Mouse (Mus musculus): ENCODE results near the gene Habp2.

The Habp2 gene

DNA sequence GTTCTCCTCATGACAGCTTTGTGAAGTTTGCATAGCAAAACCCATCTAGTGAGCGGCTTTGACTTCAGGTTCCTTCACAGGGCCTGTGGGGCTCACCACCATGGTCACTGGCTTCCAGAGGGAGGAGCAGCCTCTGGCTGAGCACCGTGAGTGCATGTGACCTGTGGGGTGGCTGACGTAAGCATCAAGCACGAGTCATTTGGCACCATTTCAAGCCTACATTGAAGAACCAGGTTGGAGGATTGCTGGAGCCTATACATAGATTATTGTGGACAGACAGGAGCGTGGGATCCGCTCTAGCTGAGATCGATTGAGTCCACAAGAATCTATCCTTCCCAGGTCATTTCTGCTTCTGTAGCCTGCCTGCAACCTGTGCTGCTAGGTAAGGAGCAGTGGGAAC is at the start of gene Habp2:
Habp2 (plus strand) TSS at position 272 of the 400 bp plus-strand sequence.
- no peak for DNase-seq

DNA sequence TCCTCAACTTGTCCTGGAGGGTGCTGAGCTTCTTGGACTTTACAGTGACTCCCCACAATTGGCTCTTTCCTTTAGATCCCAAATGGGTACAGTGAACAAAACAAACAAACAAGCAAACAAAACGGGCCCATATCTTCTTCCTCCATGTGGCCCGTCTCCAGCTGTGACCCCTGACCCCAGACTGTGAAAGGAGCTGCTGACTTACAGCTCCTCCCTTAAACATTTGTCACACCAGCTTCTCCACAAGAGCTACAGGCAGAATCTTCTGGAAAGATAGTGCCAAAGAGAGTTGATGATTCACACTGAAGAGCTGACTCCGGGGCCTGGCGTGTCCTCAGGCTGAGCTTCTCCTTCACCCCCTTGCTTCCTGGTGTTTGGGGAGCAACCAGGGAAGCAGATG is 48.4 kb upstream of the Habp2 start:
- DNase-seq: no peak

DNA sequence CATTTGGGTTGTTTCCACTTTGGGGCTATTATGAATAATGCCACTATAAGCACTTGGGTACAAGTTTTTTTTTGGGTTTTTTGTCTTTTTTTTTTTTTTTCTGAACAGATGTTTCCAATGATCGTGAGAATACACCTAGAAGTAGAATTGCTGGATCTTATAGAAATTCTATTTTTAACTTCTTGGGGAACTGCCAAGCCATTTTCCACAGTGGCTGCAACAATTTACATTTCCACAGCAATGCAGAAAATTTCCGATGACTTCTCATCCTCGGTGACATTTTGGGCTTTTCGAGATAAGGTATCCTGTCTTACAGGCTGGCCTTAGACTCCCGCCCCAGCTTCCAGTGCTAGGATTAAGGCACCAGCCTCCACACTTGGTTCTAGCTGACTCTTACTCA is 41.7 kb upstream of the Habp2 start:
- no peak for DNase-seq

DNA sequence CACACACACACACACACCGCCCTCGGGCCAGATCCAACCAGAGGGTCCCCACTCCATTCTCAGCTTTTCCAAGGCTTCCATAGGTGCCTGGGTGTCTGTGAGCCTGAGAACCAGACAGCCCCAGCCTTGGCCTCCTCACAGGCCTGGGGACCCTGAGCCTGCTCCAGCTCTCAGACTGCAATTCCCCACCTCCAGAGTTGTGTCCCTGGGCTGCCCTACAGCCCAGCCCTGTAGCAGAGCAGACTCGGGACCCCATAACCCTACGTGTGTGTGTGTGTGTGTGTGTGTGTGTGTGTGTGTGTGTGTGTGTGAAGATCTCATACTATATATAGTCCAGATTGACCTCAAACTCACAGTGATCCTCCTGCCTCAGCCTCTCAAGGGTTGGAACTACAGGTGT is 34.1 kb upstream of the Habp2 start:
- no peak for DNase-seq

DNA sequence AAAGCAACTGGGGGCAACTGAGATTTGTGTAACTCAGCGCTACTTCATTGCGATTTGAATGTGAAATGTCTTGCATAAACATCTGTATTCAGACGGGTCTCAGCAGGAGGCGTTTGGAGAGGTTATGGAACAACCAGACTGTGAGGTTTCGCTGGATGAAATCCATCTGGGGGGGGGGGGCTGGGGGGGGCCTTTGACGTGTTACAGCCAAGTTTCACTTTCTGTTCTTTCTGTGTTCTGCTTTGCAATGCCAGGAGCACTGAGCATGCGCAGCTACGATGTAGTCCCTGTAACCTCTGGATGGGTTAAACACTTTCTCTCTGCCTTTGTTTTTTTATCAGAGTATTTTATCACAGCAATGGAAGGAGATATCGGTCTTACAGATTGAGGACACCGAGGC is 33.7 kb upstream of the Habp2 start:
- DNase-seq: peak; percentile 95

DNA sequence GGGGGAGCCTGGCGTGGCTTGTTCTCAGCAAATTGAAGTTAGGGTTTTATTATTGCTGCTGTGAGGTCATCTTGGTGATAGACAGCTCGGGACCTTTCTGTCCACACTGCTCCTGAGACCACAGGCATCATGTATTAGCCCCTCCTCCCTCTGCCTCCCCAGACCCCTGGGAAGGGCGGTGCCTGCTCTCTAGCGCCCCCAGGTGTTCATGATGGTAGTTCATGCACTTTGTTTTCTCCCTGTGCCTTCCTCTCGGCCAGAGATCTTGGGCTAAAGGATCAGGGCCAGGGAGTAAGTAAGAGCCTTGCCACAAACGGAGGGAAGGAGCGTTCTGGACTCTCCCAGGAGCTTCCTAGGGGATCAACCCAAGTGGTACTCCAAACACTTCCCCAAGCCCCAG is 32.2 kb upstream of the Habp2 start:
- DNase-seq: no peak

DNA sequence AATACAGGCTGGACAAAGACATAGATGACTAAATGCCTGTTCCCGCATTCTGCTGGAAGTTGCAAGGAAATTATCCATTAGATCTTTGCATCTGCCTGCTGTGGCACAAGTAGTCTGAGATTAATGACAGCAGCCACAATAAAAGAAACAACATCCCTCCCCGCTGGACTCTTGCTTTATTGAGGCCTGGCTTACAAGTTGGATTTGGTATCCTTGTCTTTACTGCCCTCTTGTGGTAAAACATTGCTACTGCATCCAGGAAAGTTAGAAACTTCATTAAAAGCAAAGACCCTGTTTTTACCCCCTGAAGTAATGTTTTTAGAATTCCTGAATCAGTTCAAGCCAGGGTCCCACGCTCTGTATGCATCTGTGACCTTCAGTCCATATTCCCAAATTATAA is 31.4 kb upstream of the Habp2 start:
- no peak for DNase-seq

DNA sequence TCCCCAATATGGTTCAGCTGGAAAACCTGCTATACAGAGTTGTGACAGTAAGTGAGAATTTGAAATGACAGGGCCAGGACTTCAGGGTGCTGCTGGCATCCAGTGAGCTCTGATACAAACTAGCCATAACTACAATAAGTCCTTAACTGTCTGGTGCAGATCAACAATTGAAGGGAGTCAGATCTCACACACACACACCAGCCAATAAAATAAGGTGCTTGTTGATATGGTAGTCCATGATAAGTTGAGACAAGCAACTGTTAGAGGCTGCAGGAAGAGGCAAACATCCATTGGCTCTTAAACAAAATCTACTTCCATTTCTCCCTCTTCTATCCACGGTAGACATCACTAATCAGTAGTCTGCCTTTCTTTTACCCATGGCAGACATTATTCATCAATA is 30.7 kb upstream of the Habp2 start:
- DNase-seq: no peak

DNA sequence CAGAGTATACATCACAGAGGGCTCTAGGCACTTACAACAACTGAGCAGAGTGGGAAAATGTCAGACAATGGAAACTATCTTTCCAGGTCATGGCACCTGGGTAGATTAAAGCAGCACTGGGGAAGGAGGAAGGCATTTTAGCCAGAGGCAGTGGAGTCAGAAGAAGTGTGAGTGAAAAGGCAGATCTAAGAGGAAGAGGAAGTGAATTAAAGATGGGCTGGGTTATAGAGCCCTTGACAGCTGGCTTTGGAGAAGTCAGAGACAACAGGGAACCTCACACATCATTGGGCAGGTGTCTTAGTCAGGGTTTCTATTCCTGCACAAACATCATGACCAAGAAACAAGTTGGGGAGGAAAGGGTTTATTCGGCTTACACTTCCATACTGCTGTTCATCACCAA is 30.2 kb upstream of the Habp2 start:
- DNase-seq: no peak

DNA sequence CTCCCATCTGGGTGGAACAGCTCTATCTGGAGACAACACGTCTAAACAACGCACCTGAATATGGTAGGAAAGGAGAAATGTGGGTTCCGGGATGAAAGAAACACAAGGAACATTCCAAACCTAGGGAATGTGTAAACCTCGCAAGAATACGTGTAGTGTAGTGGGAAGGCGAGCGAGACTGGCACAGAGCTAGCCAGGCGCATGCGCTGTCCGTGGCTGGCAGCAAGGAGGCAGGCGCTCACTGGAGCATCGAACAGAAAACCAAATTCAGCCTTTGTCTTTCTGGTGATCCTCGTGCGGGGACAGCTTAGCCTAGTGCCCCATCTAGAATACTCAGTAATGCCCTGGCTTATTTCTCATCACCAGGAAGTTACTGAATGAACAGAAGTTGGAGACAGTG is 23.2 kb upstream of the Habp2 start:
- DNase-seq: no peak

DNA sequence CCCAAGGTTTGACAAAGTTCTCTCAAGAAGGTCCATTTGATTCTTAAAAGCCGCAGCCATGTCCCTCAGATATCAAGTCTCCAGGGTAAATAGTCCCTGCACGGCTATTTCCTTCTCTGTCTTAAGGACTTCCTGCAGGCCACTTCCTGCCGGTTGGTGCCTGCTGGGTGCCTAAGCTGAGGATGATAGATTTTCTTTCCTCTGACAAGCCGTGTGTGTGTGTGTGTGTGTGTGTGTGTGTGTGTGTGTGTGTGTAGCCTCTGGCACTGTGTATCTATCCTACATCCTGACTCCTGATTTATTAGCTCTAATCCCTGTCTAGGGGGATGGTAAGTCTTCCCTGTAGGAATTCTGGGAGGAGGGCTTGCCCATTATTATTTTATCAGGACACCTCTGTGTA is 22.8 kb upstream of the Habp2 start:
- DNase-seq: no peak

DNA sequence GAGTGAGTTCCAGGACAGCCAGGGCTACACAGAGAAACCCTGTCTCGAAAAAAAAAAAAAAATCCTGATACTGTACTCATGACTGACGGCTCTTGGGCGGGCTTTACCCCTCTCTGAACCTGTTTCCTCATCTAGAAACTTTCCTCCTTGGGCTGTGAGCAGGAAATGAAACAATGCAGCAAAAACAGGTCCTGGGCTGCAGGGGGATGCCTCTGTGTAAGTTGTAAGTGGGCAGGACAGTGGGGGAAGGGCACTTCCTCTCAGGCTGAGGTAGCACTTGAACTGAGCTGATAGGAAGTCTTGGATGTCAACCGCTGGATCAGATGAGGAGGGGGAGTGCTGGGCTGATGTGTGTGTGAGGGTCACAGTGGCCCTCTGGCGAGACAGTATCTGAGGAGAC is 21.8 kb upstream of the Habp2 start:
- no peak for DNase-seq

DNA sequence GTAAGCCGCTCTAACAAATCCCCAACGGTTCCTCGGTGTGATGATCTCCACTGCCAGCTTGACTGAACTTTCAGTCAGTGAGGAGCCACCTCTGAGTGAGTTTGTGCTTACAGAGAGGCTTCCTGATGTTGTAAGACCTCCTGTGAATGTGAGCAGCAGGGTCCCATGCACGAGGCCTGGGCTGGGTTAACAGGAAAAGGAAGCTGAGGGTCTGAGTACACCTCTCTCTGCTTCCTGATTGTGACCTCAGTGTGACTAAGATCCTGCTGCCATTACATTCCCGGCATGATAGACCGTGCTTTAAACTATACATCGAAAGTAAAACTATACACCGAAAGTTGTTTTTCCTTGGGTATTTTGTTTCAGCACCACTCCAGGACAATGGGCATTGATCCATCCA is 14.9 kb upstream of the Habp2 start:
- DNase-seq: no peak

DNA sequence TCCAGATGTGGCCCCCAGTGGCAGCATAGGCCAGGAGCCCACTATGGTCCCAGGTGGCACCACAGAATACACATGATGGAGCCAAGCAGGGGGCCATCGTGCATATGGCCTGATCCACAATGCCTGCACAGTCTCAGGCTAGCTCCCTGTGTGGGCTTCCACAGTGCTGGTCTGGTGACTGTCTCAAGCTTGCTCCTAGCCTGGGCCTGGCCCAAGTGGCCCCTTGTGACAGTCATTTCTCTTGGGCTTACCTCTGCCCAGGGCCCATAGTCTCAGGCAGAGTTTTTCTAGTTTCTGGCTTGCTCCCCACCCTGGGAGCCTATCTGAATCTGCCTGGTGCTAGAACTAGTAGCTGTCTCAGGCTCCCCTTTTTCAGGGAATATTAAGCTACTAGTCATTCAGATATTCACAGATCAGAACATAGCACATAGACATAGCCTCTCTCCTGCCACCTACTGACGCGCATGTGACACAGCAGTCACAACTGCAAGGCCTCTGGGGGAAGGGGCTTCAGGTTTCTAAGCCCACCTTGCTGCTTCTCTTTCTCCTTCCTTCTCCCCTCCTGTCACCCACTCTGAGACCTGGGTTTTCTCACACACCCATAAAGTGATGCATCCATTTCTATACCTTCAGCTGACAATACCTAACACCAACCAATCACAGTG is 9.7 kb upstream of the Habp2 start:
- DNase-seq: no peak

DNA sequence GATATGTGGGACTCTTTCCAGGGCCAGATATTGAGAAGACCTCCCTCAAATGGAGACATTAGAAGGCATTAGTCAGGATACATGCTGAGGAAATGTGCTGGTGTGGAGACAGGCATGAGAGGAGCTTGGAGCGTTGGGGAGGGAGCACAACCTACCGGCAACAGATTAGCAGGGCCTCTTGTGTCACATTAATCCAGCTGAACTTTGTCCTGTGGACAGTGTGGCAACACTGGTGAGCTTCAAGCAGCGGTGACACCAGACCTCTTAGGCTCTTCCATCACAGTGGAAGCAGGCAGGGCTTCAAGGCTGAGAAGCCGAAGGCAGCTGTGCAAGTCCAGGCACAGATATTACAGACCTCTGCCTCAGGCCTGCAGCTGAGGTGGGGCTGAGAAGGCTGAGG is 9.0 kb upstream of the Habp2 start:
- DNase-seq: no peak

DNA sequence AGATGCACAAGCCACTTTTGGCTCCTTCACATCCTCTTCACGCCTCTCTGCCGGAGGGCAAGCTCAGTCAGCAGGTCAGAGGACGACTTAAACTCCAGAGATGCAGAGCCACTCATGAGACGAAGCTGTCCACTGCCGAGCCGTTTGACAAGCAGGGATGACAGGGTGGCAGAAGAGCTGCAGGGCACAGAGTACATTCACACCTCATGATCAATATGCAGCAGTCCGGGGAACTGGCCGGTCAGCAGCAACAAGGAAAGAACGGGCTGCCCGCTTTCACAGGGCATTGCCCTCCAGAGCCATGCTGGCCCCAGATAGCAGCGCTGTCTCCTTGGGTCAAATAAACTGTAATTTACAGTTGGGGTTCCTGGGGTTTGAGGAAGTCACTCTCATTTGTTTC is 8.6 kb upstream of the Habp2 start:
- DNase-seq: no peak

DNA sequence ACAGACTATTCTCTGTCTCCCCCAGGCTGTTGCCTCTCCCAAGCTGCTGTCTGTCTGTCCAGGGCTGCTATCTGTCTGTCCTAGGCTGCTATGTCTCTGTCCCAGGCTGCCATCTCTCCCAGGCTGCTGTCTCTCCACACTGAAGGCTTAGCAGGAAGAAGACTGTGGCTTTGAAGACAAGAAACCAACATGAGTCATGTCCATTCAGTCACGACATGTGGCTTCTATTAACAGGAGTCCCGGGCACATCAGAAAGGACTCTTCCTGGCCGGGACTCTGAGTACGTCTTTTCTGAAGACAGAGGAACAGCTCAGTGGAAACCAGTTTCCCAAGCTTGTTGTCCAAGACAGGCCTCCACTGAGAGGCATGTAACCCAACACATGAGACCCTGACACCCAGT is 1.7 kb upstream of the Habp2 start:
- DNase-seq: no peak

DNA sequence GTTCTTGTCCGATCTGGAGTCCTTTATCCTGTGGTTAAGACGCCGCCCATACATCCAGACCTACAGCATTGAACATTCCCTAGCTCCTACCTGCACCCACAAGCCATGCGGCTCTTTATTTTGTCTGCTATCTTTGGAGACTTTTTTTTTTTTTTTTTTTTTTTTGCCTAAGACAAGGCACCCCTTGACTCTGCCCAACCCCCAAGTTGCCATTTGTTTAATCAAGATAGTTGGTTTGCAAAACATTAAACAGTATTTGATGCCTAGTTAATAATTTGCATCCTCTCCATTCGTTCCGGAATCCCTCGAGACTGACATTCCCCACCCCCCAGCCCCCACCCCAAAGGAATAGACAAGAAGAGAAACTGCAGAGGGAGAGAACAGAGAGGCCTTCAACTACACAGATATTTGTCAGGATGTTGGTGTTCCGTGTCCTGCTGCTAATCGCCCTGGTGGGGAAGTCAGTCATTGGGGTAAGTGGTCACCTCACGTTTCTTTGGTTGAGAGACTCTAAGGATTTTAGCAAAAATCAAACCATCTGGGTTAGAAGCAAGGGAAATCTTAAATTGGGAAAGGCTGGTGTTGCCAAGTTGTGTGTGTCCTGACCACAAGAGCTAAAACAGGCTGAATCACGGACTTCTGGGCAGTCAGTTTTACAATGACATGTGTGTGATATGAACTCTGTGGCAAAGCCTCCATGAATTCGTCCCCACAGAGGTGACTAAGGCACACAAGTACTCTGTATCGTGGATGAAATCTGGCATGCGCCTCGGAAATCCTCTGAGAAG is 837 bp downstream of the Habp2 start:
- DNase-seq: no peak

DNA sequence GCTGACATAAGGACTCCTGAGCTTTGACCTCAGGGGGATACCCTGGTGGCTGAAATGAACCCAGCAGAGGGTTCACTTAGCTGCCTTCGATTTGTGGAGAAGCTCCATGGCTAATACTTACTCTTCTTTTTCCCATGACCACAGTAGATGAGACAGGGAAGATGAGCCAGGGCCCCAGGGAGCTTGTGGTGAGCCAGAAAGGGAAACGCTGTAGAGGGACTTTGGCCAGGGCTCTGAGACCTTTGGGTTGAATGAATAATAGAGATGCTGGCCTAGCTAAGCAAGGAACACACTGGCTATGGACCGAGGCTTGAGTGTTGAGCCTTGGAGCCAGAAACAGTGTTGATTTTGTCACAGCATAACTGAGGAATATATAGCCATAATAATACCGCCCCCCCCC is 1.5 kb downstream of the Habp2 start:
- no peak for DNase-seq

DNA sequence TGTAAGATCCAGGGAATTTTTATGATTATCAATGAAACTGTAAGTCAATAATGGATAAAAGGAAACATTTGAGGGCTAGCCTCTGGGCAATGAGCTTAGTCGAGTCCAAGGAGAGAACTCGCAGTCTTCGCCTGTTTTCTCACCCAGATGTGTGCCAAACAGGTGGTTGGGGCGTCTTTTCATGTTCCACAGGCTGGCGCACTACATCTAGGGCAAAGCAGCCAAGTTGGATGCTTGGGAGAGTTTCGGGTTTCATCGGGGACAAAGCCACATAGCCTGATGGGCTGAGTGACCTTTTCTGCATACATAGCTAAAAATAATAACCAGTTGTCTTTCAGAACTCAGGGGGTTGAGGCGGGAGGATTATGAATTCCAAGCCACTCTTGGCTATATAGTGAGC is 2.7 kb downstream of the Habp2 start:
- DNase-seq: no peak

DNA sequence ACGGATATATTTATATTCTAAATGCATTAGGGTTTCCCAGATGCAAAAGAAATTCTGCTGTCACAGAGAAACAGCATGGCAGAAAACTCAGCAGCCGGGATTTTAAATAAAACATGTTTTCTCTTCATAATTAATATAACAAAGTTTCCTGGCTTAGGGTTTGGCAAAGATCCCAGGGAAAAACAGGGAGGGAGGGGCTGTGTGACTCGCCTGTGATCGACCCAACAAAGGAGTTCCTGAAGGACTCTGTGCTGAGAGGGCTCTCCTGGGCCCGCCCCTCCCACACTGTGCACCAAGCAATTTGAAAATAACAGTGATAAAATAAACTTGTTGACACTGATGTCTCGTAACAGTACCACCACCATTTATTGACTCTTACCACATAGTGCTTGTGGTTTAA is 5.0 kb downstream of the Habp2 start:
- DNase-seq: no peak

DNA sequence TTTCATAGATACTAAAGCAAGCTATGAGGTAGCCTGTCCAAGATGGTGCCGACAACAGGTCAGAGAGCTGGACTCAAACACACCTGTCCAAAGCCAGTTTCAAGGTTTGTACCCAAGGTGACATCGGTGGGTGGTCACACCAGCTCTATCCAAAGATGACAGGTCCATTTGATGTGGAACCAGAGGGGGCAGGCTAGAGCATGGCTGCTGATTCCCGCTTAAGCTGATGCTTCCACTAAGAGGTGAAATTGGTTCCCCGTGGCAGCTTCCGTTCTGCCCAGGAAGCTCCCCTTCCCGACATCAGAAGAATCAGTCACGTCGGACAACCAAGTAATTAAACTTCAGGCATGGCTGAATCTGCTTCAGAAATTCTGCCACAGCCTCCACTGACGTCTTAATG is 5.4 kb downstream of the Habp2 start:
- no peak for DNase-seq

DNA sequence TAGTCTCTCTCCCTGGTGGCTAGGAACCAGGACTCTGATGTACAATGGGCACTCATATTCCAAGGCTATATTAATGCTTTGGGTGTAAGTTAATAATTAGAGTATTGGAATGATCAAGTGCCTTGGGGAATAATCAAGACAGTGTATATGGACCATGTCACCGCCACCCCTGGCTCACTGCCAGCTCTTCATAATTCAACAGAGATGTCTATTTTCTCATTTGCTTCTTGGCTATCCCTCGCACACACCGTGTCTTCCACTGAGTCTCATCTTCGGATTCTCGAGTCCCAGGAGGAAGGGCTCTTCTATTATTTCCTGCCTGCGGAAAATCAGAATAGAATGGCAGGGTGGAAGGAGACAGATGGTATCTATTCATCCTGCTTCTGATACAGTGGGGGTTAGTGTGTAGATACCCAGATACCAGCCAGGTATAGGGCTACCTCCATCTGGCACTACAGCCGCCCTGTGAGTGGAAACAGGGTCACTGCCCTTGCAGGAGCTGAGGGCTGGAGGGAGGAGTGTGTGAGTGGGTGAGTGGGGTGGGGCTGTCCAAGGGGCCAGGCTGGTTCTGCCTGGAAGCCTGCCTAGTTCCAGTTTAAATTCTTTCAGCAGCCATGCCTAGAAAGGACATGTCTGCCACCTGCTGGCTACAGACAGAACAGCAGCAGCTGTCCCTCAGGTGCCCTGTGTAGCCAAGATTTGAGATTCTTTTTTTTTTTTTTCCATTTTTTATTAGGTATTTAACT is 7.9 kb downstream of the Habp2 start:
- peak; percentile 92 for DNase-seq

DNA sequence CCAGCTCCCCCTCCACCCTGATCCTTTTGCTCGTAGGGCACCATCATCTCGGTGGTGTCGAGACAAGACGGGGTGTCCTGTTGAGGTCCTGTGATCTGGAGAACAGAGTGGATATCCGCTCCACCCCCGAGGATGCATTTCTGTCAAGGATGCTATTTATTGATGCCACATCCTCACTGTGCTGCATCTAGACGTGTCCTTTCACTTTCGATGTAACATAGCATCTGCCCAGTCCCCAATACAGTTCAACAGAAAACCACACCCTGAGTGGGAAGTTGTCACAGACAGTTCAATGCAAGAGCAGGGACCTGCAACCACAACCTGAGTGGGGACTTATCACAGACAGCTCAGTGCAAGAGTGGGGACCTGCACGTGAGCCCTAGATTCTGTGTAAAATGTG is 9.7 kb downstream of the Habp2 start:
- no peak for DNase-seq

Measured in heart, adult 11 months (tissue).